Mouse (Mus musculus): ENCODE results near the gene Slc25a13.

GRCm38 (mm10) chr6:6002061-6002460 is 214.9 kb downstream of the Slc25a13 start:
- no peak for TF ChIP-seq EP300 (IDR thresholded peaks at IDR 0.05; ENCODE audit: low read depth)
- no peak for TF ChIP-seq CTCF (IDR thresholded peaks at IDR 0.05; ENCODE audit: low read depth)

Data from heart, postnatal 0 days (tissue).